Mouse (Mus musculus): ENCODE data around the gene Exoc3l2. TPM values are rescaled to one million over a fixed set of nuclear protein-coding genes. Genes with fewer than 3 reads are reported as not detected.

Gene Exoc3l2
- polyA plus RNA-seq, 1 experiment from 2014 or later, result 0.76 TPM

GRCm38 (mm10) chr7:19469404-19469803 lies 6.3 kb downstream of the Exoc3l2 start:
- Histone ChIP-seq H3K36me3 (ENCODE audit: control insufficient read depth, insufficient read depth, low read length) (no peaks in the 10 kb centered on the region), H3K9ac (ENCODE audit: low read depth, low read length) (no peak overlapping the region), H3K4me3 (ENCODE audit: low read depth, low read length) (no peak overlapping the region), H3K9me3 (ENCODE audit: control insufficient read depth, low read length) (no peaks in the 10 kb centered on the region), H3K4me1 (replicated peaks; ENCODE audit: control insufficient read depth, insufficient read depth, low read length) (no peaks in the 10 kb centered on the region), H3K27ac (ENCODE audit: low read depth, low read length) (no peak overlapping the region), H3K27me3 (ENCODE audit: control insufficient read depth, insufficient read depth, low read length) (peaks cover 60% of the 10 kb centered on the region), H3K4me2 (replicated peaks; ENCODE audit: low read depth, low read length) (no peak overlapping the region)
- 17% methylated on average over 23 of the region's 23 CpGs for WGBS
- no peak for DNase-seq (ENCODE audit: low spot score)
- no peak for ATAC-seq (ENCODE audit: low FRiP score)

DNA sequence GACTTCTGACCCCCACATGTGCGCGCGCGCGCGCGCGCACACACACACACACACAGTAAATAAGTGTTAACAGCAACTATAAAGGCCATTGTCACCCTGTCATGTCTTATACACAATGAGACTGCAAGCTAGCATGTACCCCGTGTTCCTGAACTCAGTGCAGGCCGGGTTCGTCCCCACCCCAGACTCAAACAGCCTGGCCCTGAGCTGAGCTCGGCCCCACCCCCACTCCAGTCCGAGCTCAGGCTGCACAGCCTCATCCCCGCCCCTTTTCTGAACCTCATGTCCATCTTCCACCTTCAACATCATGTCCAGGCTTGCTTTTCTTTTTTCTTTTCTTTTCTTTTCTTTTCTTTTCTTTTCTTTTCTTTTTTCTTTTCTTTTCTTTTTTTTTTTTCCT lies 7.2 kb downstream of the Exoc3l2 start:
- H3K9ac ChIP-seq (ENCODE audit: low read depth, low read length), result no peak overlapping the region
- no peak for ATAC-seq (ENCODE audit: low FRiP score)
- H3K4me2 ChIP-seq (replicated peaks; ENCODE audit: low read depth, low read length), result no peak overlapping the region
- H3K36me3 ChIP-seq (ENCODE audit: control insufficient read depth, insufficient read depth, low read length), result no peaks in the 10 kb centered on the region
- 5% methylated on average over 14 of the region's 14 CpGs for WGBS
- H3K4me3 ChIP-seq (ENCODE audit: low read depth, low read length), result no peak overlapping the region
- no peak for DNase-seq (ENCODE audit: low spot score)
- no peak overlapping the region for H3K27ac ChIP-seq (ENCODE audit: low read depth, low read length)
- peaks cover 61% of the 10 kb centered on the region for H3K27me3 ChIP-seq (ENCODE audit: control insufficient read depth, insufficient read depth, low read length)
- no peaks in the 10 kb centered on the region for H3K4me1 ChIP-seq (replicated peaks; ENCODE audit: control insufficient read depth, insufficient read depth, low read length)
- H3K9me3 ChIP-seq (ENCODE audit: control insufficient read depth, low read length), result no peaks in the 10 kb centered on the region

DNA sequence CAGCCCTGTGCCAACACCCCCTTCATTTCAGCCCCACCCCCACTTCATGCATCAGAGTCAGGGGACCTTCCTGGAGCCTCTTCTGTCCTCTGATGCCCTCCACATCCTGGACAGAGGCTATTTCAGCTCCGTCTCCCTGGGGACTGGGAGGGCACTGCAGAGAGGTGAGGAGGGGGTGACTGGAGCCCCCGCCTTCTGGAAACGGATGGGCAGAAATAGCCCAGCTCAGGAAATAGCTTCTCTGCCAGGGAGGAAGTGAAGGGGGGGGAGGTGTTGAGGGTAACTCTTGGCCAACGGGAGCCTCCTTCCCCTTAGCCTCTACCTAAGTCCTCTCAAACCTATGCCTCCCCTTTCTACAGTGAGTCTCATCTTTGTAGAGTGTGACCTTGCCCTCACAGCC lies 9.3 kb downstream of the Exoc3l2 start:
- DNase-seq (ENCODE audit: low spot score) (no peak), ATAC-seq (ENCODE audit: low FRiP score) (no peak)
- Histone ChIP-seq H3K4me1 (replicated peaks; ENCODE audit: control insufficient read depth, insufficient read depth, low read length) (no peaks in the 10 kb centered on the region), H3K27me3 (ENCODE audit: control insufficient read depth, insufficient read depth, low read length) (peaks cover 60% of the 10 kb centered on the region), H3K9ac (ENCODE audit: low read depth, low read length) (no peak overlapping the region), H3K36me3 (ENCODE audit: control insufficient read depth, insufficient read depth, low read length) (no peaks in the 10 kb centered on the region), H3K4me3 (ENCODE audit: low read depth, low read length) (no peak overlapping the region), H3K4me2 (replicated peaks; ENCODE audit: low read depth, low read length) (no peak overlapping the region), H3K9me3 (ENCODE audit: control insufficient read depth, low read length) (no peaks in the 10 kb centered on the region), H3K27ac (ENCODE audit: low read depth, low read length) (no peak overlapping the region)
- 36% methylated on average over 4 of the region's 4 CpGs for WGBS

- DNase-seq (ENCODE audit: low spot score), result peak; percentile 86
- Histone ChIP-seq H3K9me3 (ENCODE audit: control insufficient read depth, low read length) (no peaks in the 10 kb centered on the region), H3K4me1 (replicated peaks; ENCODE audit: control insufficient read depth, insufficient read depth, low read length) (no peaks in the 10 kb centered on the region), H3K9ac (ENCODE audit: low read depth, low read length) (peak overlapping the region; percentile 59), H3K27me3 (ENCODE audit: control insufficient read depth, insufficient read depth, low read length) (peaks cover 57% of the 10 kb centered on the region), H3K4me2 (replicated peaks; ENCODE audit: low read depth, low read length) (peak overlapping the region; percentile 77), H3K27ac (ENCODE audit: low read depth, low read length) (no peak overlapping the region), H3K4me3 (ENCODE audit: low read depth, low read length) (peak overlapping the region; percentile 36), H3K36me3 (ENCODE audit: control insufficient read depth, insufficient read depth, low read length) (no peaks in the 10 kb centered on the region)
- peak; percentile 82 for ATAC-seq (ENCODE audit: low FRiP score)
- WGBS, result under 1% methylated on average over 66 of the region's 89 CpGs
Measured at GRCm38 (mm10) chr7:19473875-19474443, 10.8 kb downstream of the Exoc3l2 start.

- Histone ChIP-seq H3K4me2 (replicated peaks; ENCODE audit: low read depth, low read length) (no peak overlapping the region), H3K4me1 (replicated peaks; ENCODE audit: control insufficient read depth, insufficient read depth, low read length) (no peaks in the 10 kb centered on the region), H3K9me3 (ENCODE audit: control insufficient read depth, low read length) (no peaks in the 10 kb centered on the region), H3K36me3 (ENCODE audit: control insufficient read depth, insufficient read depth, low read length) (no peaks in the 10 kb centered on the region), H3K27me3 (ENCODE audit: control insufficient read depth, insufficient read depth, low read length) (peaks cover 30% of the 10 kb centered on the region), H3K9ac (ENCODE audit: low read depth, low read length) (no peak overlapping the region), H3K4me3 (ENCODE audit: low read depth, low read length) (no peak overlapping the region), H3K27ac (ENCODE audit: low read depth, low read length) (no peak overlapping the region)
- ATAC-seq (ENCODE audit: low FRiP score) (no peak), DNase-seq (ENCODE audit: low spot score) (no peak)
- WGBS, result 63% methylated on average over 2 of the region's 2 CpGs
Measured at GRCm38 (mm10) chr7:19477084-19477483, 14.0 kb downstream of the Exoc3l2 start.

GRCm38 (mm10) chr7:19477624-19478384 lies 14.7 kb downstream of the Exoc3l2 start:
- Histone ChIP-seq H3K4me1 (replicated peaks; ENCODE audit: control insufficient read depth, insufficient read depth, low read length) (no peaks in the 10 kb centered on the region), H3K36me3 (ENCODE audit: control insufficient read depth, insufficient read depth, low read length) (no peaks in the 10 kb centered on the region), H3K4me3 (ENCODE audit: low read depth, low read length) (no peak overlapping the region), H3K9ac (ENCODE audit: low read depth, low read length) (no peak overlapping the region), H3K9me3 (ENCODE audit: control insufficient read depth, low read length) (no peaks in the 10 kb centered on the region), H3K4me2 (replicated peaks; ENCODE audit: low read depth, low read length) (no peak overlapping the region), H3K27me3 (ENCODE audit: control insufficient read depth, insufficient read depth, low read length) (peaks cover 23% of the 10 kb centered on the region), H3K27ac (ENCODE audit: low read depth, low read length) (no peak overlapping the region)
- ATAC-seq (ENCODE audit: low FRiP score), result no peak
- no peak for DNase-seq (ENCODE audit: low spot score)
- 30% methylated on average over 14 of the region's 14 CpGs for WGBS

GRCm38 (mm10) chr7:19483281-19483680 lies 20.1 kb downstream of the Exoc3l2 start:
- Histone ChIP-seq H3K27me3 (ENCODE audit: control insufficient read depth, insufficient read depth, low read length) (peaks cover 10% of the 10 kb centered on the region), H3K9me3 (ENCODE audit: control insufficient read depth, low read length) (no peaks in the 10 kb centered on the region), H3K4me2 (replicated peaks; ENCODE audit: low read depth, low read length) (no peak overlapping the region), H3K4me1 (replicated peaks; ENCODE audit: control insufficient read depth, insufficient read depth, low read length) (no peaks in the 10 kb centered on the region), H3K9ac (ENCODE audit: low read depth, low read length) (no peak overlapping the region), H3K4me3 (ENCODE audit: low read depth, low read length) (no peak overlapping the region), H3K36me3 (ENCODE audit: control insufficient read depth, insufficient read depth, low read length) (no peaks in the 10 kb centered on the region), H3K27ac (ENCODE audit: low read depth, low read length) (no peak overlapping the region)
- no peak for ATAC-seq (ENCODE audit: low FRiP score)
- 83% methylated on average over 8 of the region's 8 CpGs for WGBS
- DNase-seq (ENCODE audit: low spot score), result no peak

DNA sequence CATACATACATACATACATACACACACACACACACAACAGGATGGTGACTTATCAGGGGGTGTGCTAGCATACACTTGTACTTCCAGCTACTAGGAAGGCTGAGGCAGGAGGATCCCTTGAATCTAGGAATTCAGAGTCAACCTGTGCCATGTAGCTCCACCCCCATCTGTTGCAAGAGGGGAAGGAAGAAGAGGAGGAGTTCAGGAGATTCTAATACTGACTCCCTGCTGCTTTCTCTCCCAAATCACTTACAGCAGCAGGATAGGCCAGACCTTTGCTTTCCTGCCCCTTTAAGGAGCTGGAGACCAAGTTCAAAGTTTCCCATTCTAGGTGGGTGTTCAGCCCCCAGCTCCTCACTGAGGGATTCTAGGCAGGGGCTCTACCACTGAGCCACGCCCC lies 22.4 kb downstream of the Exoc3l2 start:
- Histone ChIP-seq H3K4me1 (replicated peaks; ENCODE audit: control insufficient read depth, insufficient read depth, low read length) (peaks cover 3% of the 10 kb centered on the region; the same call in 1 of the 2 replicates), H3K27ac (ENCODE audit: low read depth, low read length) (no peak overlapping the region), H3K27me3 (ENCODE audit: control insufficient read depth, insufficient read depth, low read length) (peaks cover 29% of the 10 kb centered on the region), H3K4me2 (replicated peaks; ENCODE audit: low read depth, low read length) (no peak overlapping the region), H3K4me3 (ENCODE audit: low read depth, low read length) (no peak overlapping the region), H3K9me3 (ENCODE audit: control insufficient read depth, low read length) (no peaks in the 10 kb centered on the region), H3K36me3 (ENCODE audit: control insufficient read depth, insufficient read depth, low read length) (no peaks in the 10 kb centered on the region), H3K9ac (ENCODE audit: low read depth, low read length) (no peak overlapping the region)
- WGBS, result 100% methylated on average over 1 of the region's 1 CpGs
- DNase-seq (ENCODE audit: low spot score) (no peak), ATAC-seq (ENCODE audit: low FRiP score) (no peak)

GRCm38 (mm10) chr7:19486549-19486948 lies 23.4 kb downstream of the Exoc3l2 start:
- H3K9me3 ChIP-seq (ENCODE audit: control insufficient read depth, low read length), result no peaks in the 10 kb centered on the region
- WGBS, result 92% methylated on average over 7 of the region's 7 CpGs
- no peak overlapping the region for H3K4me2 ChIP-seq (replicated peaks; ENCODE audit: low read depth, low read length)
- peaks cover 39% of the 10 kb centered on the region for H3K27me3 ChIP-seq (ENCODE audit: control insufficient read depth, insufficient read depth, low read length)
- DNase-seq (ENCODE audit: low spot score), result no peak
- no peaks in the 10 kb centered on the region for H3K36me3 ChIP-seq (ENCODE audit: control insufficient read depth, insufficient read depth, low read length)
- no peak overlapping the region for H3K4me3 ChIP-seq (ENCODE audit: low read depth, low read length)
- peaks cover 3% of the 10 kb centered on the region; the same call in 1 of the 2 replicates for H3K4me1 ChIP-seq (replicated peaks; ENCODE audit: control insufficient read depth, insufficient read depth, low read length)
- no peak overlapping the region for H3K9ac ChIP-seq (ENCODE audit: low read depth, low read length)
- H3K27ac ChIP-seq (ENCODE audit: low read depth, low read length), result no peak overlapping the region
- ATAC-seq (ENCODE audit: low FRiP score), result no peak

Measured in hindbrain, embryonic 11.5 days (tissue).